Mouse (Mus musculus) heart, embryonic 11.5 days (tissue): ENCODE measurements at regions not wholly inside any gene's neighbourhood (a gene's known extent, or its start where the extent isn't known, plus 50 kb on each side); places are given as distances from the start of the nearest gene placed in this dataset.

Experiments used
- ATAC-seq: fragments of 200-750 bp; cut with Nextera tagmentation; replicated peaks from 2 replicates; pipeline ENCODE4 v1.8.0; 2017; ENCODE audit warnings: moderate library complexity; ENCODE audit not compliant: insufficient number of reproducible peaks, low FRiP score, low TSS enrichment
- H3K27ac ChIP-seq: fragments of 300-500 bp; sonication (generic); 2 replicates; pipeline ENCODE4 v1.5.1; 2014; ENCODE audit warnings: mild to moderate bottlenecking, low read depth, low read length
- H3K27me3 ChIP-seq: fragments of 300-500 bp; sonication (generic); 2 replicates; pipeline ENCODE4 v1.6.1; 2014; ENCODE audit warnings: mild to moderate bottlenecking, low read length, mixed read lengths; ENCODE audit not compliant: control insufficient read depth, insufficient read depth
- H3K36me3 ChIP-seq: fragments of 300-500 bp; sonication (generic); 2 replicates; pipeline ENCODE4 v1.6.1; 2014; ENCODE audit warnings: mild to moderate bottlenecking, low read length, moderate library complexity, mixed read lengths; ENCODE audit not compliant: control insufficient read depth, insufficient read depth
- H3K4me1 ChIP-seq: fragments of 300-500 bp; sonication (generic); 2 replicates; pipeline ENCODE4 v1.6.1; 2014; ENCODE audit warnings: low read length; ENCODE audit not compliant: control insufficient read depth, insufficient read depth
- H3K4me2 ChIP-seq: fragments of 300-500 bp; sonication (generic); 2 replicates; pipeline ENCODE4 v1.6.1; 2014; ENCODE audit warnings: mild to moderate bottlenecking, moderate library complexity
- H3K4me3 ChIP-seq: fragments of 300-500 bp; sonication (generic); 2 replicates; pipeline ENCODE4 v1.5.1; 2014; ENCODE audit warnings: low read depth, low read length
- H3K9ac ChIP-seq: fragments of 300-500 bp; sonication (generic); 2 replicates; pipeline ENCODE4 v1.6.1; 2014; ENCODE audit warnings: mild to moderate bottlenecking, low read depth, low read length, moderate library complexity
- H3K9me3 ChIP-seq: fragments of 300-500 bp; sonication (generic); replicated peaks from 2 replicates; pipeline ENCODE4 v1.6.1; 2016; ENCODE audit warnings: low read length; ENCODE audit not compliant: control insufficient read depth
- WGBS: fragments of 180-500 bp; shearing (Covaris S2); extraction: QIAGEN DNeasy Blood & Tissue Kit; methylation state at CpG from one replicate; pipeline ENCODE4 v1.1.7; 2014; ENCODE audit not compliant: insufficient replicate concordance; 5-methylcytosine and 5-hydroxymethylcytosine counted together

- no peaks in the 10 kb centered on the region for H3K9me3 ChIP-seq
- WGBS: 79% methylated on average over 8 of the region's 8 CpGs
- H3K4me2 ChIP-seq: no peak overlapping the region
- no peaks in the 10 kb centered on the region for H3K27me3 ChIP-seq
- no peak overlapping the region for H3K4me3 ChIP-seq
- no peaks in the 10 kb centered on the region for H3K4me1 ChIP-seq
- H3K36me3 ChIP-seq: no peaks in the 10 kb centered on the region
- H3K27ac ChIP-seq: no peak overlapping the region
- no peak overlapping the region for H3K9ac ChIP-seq
- ATAC-seq: no peak
Observed at GRCm38 (mm10) chr15:5495187-5495849, 251.3 kb upstream of the Ptger4 start.

- Histone ChIP-seq H3K4me1 (no peaks in the 10 kb centered on the region), H3K27me3 (no peaks in the 10 kb centered on the region), H3K36me3 (no peaks in the 10 kb centered on the region), H3K27ac (no peak overlapping the region), H3K4me3 (no peak overlapping the region), H3K4me2 (no peak overlapping the region), H3K9me3 (no peaks in the 10 kb centered on the region), H3K9ac (no peak overlapping the region)
- ATAC-seq: no peak
- 85% methylated on average over 2 of the region's 2 CpGs for WGBS
Observed at GRCm38 (mm10) chr15:5495954-5496353, 252.0 kb upstream of the Ptger4 start.

- no peak overlapping the region for H3K4me2 ChIP-seq
- no peak overlapping the region for H3K9ac ChIP-seq
- no peak overlapping the region for H3K27ac ChIP-seq
- H3K27me3 ChIP-seq: no peaks in the 10 kb centered on the region
- 78% methylated on average over 3 of the region's 3 CpGs for WGBS
- no peak for ATAC-seq
- no peaks in the 10 kb centered on the region for H3K4me1 ChIP-seq
- no peak overlapping the region for H3K4me3 ChIP-seq
- H3K9me3 ChIP-seq: no peaks in the 10 kb centered on the region
- H3K36me3 ChIP-seq: no peaks in the 10 kb centered on the region
Observed at GRCm38 (mm10) chr15:5504502-5504901, 260.5 kb upstream of the Ptger4 start.

GRCm38 (mm10) chr15:5506848-5507544, 263.0 kb upstream of the Ptger4 start:
- WGBS: 68% methylated on average over 5 of the region's 5 CpGs
- H3K27ac ChIP-seq: no peak overlapping the region
- H3K4me3 ChIP-seq: no peak overlapping the region
- H3K36me3 ChIP-seq: no peaks in the 10 kb centered on the region
- H3K4me2 ChIP-seq: no peak overlapping the region
- no peaks in the 10 kb centered on the region for H3K4me1 ChIP-seq
- no peak overlapping the region for H3K9ac ChIP-seq
- H3K9me3 ChIP-seq: no peaks in the 10 kb centered on the region
- no peaks in the 10 kb centered on the region for H3K27me3 ChIP-seq
- no peak for ATAC-seq

- H3K4me3 ChIP-seq: no peak overlapping the region
- no peak overlapping the region for H3K9ac ChIP-seq
- 54% methylated on average over 3 of the region's 3 CpGs for WGBS
- H3K27ac ChIP-seq: no peak overlapping the region
- no peaks in the 10 kb centered on the region for H3K27me3 ChIP-seq
- no peaks in the 10 kb centered on the region for H3K9me3 ChIP-seq
- H3K36me3 ChIP-seq: no peaks in the 10 kb centered on the region
- H3K4me1 ChIP-seq: no peaks in the 10 kb centered on the region
- H3K4me2 ChIP-seq: no peak overlapping the region
- no peak for ATAC-seq
Observed at GRCm38 (mm10) chr15:5507545-5507913, 263.5 kb upstream of the Ptger4 start.

GRCm38 (mm10) chr15:5510056-5510455, 266.1 kb upstream of the Ptger4 start:
- H3K9me3 ChIP-seq: no peaks in the 10 kb centered on the region
- WGBS: 68% methylated on average over 3 of the region's 3 CpGs
- no peaks in the 10 kb centered on the region for H3K4me1 ChIP-seq
- no peak overlapping the region for H3K4me3 ChIP-seq
- no peak for ATAC-seq
- H3K36me3 ChIP-seq: no peaks in the 10 kb centered on the region
- no peak overlapping the region for H3K4me2 ChIP-seq
- no peak overlapping the region for H3K9ac ChIP-seq
- H3K27ac ChIP-seq: no peak overlapping the region
- H3K27me3 ChIP-seq: no peaks in the 10 kb centered on the region

- no peaks in the 10 kb centered on the region for H3K9me3 ChIP-seq
- no peaks in the 10 kb centered on the region for H3K4me1 ChIP-seq
- H3K4me2 ChIP-seq: no peak overlapping the region
- H3K27ac ChIP-seq: no peak overlapping the region
- no peak overlapping the region for H3K9ac ChIP-seq
- H3K4me3 ChIP-seq: no peak overlapping the region
- WGBS: 68% methylated on average over 3 of the region's 3 CpGs
- no peak for ATAC-seq
- H3K27me3 ChIP-seq: no peaks in the 10 kb centered on the region
- no peaks in the 10 kb centered on the region for H3K36me3 ChIP-seq
Observed at GRCm38 (mm10) chr15:5511046-5511445, 267.1 kb upstream of the Ptger4 start.

- no peaks in the 10 kb centered on the region for H3K36me3 ChIP-seq
- H3K4me2 ChIP-seq: no peak overlapping the region
- H3K4me3 ChIP-seq: no peak overlapping the region
- no peak overlapping the region for H3K27ac ChIP-seq
- no peaks in the 10 kb centered on the region for H3K9me3 ChIP-seq
- WGBS: 80% methylated on average over 5 of the region's 5 CpGs
- no peaks in the 10 kb centered on the region for H3K4me1 ChIP-seq
- H3K27me3 ChIP-seq: no peaks in the 10 kb centered on the region
- no peak for ATAC-seq
- H3K9ac ChIP-seq: no peak overlapping the region
Observed at GRCm38 (mm10) chr15:5512546-5512945, 268.6 kb upstream of the Ptger4 start.

- Histone ChIP-seq H3K4me3 (no peak overlapping the region), H3K4me1 (no peaks in the 10 kb centered on the region), H3K9ac (no peak overlapping the region), H3K36me3 (no peaks in the 10 kb centered on the region), H3K9me3 (no peaks in the 10 kb centered on the region), H3K27me3 (no peaks in the 10 kb centered on the region), H3K27ac (no peak overlapping the region), H3K4me2 (no peak overlapping the region)
- 60% methylated on average over 4 of the region's 4 CpGs for WGBS
- no peak for ATAC-seq
Observed at GRCm38 (mm10) chr15:5513146-5513545, 269.2 kb upstream of the Ptger4 start.
